Mouse (Mus musculus): ENCODE data around the gene Pkp4.

GRCm38 (mm10) chr2:59161021-59161440, 381 bp downstream of the Pkp4 start:
- TF ChIP-seq FLI1 (IDR thresholded peaks at IDR 0.05; ENCODE audit: low read length) (no peak), GATA1 (IDR thresholded peaks at IDR 0.05; ENCODE audit: borderline replicate concordance, low read length) (no peak)
